Mouse (Mus musculus): Measurements from ENCODE around the gene Rufy1.

The Rufy1 gene

DNA sequence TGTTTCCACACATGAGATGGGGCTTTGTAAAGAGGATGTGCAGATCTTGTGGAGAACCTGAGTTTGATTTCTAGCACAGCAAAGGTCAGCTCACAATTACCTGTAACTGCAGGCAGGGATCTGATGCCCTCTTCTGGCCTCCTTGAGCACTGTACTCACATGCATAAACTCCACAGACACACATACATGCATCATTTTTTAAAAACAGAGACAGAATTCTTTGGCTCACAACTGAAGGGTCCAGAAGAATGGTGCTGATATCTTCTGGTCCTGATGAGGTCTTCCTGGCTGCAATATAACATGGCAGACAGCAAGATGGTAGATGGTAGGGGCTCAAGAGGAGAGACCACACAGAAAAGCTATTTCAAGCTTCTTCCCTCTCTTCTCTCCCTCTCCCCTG lies 76.8 kb downstream of the Rufy1 start, which contains the start of gene Cby3:
Gene Cby3 (plus strand): TSS at position 301 of the 400 bp plus-strand sequence.
- no peak for DNase-seq (ENCODE audit: low spot score in 2 of 2)

DNA sequence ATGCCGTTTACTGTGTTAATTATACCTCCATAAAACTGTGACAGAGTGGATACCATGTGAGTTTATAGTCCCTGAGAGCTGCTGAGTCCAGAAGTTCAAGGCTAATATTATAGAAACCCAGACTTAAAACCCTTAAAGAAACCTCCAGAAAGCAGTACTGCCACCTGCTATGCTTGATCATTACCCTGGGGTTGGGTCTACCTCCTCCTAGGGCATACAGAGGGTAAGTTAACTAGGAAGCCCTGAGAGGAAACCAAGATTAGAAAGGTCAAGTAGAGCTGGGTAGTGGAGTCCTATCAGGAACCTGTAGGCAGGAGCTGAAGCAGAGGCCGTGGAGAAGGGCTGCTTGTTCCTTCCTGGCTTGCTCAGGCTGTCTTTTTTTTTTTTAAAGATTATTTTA lies 78.7 kb downstream of the Rufy1 start:
- DNase-seq (ENCODE audit: low spot score in 2 of 2): no peak

DNA sequence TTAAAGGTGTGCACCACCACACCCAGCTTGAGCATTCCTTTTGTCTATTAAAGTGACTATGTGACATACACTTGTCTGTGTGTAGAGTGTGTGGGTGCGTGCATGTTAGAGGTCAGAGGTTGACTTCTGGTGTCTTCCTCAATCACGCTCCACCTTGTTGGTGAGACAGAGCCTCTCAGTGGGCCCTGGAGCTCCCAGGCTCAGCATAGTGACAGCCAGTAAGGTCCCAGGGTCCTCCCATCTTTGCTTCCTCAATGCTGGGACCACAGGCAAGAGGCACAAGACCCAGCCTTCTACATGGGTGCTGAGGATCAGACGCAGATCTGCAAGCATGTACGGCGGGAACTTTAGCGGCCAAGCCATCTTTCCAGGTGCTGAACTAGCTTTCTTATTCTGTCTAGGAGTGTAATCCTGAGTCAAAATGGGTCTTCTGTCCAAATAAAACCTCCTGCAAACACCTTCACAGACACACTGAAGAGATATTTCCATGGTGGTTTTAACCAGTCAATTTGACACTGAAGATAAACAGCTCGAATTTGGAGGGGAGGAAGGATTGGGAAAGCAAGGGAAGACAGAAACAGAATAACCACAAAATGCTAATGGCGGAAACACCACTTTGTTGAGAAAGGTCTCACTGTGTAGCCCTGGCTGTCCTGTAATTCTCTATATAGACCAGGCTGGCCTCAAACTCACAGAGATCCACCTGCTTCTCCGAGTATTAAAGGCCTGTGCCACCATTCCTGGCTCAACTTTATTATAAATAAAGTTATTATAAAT lies 84.5 kb downstream of the Rufy1 start:
- no peak for DNase-seq (ENCODE audit: low spot score in 2 of 2)

DNA sequence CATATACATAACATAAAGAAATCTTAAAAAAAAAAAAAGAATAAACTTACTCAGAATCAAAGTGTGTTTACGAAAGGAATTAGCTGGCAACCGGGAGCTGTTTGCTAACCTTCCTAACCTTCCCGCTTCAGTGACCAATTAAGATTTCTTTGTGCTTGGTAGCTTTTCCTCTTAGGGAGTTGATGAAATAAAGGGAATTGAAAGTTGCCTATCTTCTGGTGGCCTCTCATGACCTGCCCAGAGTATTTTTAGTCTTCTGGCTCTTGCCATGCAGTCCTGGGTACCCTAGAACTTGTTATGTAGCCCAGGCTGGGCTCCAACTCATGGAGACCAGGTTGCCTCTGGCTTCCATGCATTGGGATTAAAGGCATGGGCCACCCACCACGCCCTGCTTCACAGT lies 85.4 kb downstream of the Rufy1 start:
- no peak for DNase-seq (ENCODE audit: low spot score in 2 of 2)
